ENCODE assay signal across 8 mouse cellular contexts in genomic region chr2:30415936-30416648, GRCm38 (mm10). TPM values are rescaled to one million over a fixed set of nuclear protein-coding genes. Genes with fewer than 3 reads are reported as not detected.
DNase-seq lines count a peak whose midpoint lies in the region; ATAC-seq lines count a peak whose summit lies in the region.

Ptpa (plus strand) TSS chr2:30416039.

- DNase-seq in MN1 (ENCODE audit: low spot score), result peak; percentile 96
- peak; percentile 93 for DNase-seq in cerebellum, adult 9-11 months
- peak; percentile 87 to 89 for DNase-seq in frontal cortex, postnatal 14 days (ENCODE audit: low spot score in 2 of 2)
- DNase-seq in layer of hippocampus, postnatal 25 days (ENCODE audit: extremely low spot score in 1 of 2, low spot score in 1 of 2), result peak in 1 of 2 experiments; percentile 89
- peak; percentile 93 for DNase-seq in lung, postnatal 25 days (ENCODE audit: low spot score)
- DNase-seq in retina, embryonic 14.5 days (ENCODE audit: low spot score), result peak; percentile 97
- DNase-seq in thymus, postnatal 4 days, result peak; percentile 97

- H3K27me3 ChIP-seq in hindbrain, embryonic 13.5 days, result peaks cover 3% of the 10 kb centered on the region; the same call in 1 of the 2 replicates

- peak within 1 kb of the TSS; percentile 88 for H3K4me3 ChIP-seq in hindbrain, embryonic 13.5 days

- peak within 1 kb of the TSS; percentile 96 for H3K9ac ChIP-seq in hindbrain, embryonic 13.5 days

- H3K36me3 ChIP-seq in hindbrain, embryonic 13.5 days, result peaks cover 17% of the 10 kb centered on the region

- WGBS in hindbrain, embryonic 13.5 days, result under 1% methylated on average over 65 of the region's 67 CpGs

- no peaks in the 10 kb centered on the region for H3K9me3 ChIP-seq in hindbrain, embryonic 13.5 days

- peak within 1 kb of the TSS; percentile 73 for H3K4me2 ChIP-seq in hindbrain, embryonic 13.5 days

- H3K27ac ChIP-seq in hindbrain, embryonic 13.5 days, result peak within 1 kb of the TSS; percentile 98

- H3K4me1 ChIP-seq in hindbrain, embryonic 13.5 days (replicated peaks), result peaks cover 60% of the 10 kb centered on the region

- ATAC-seq in hindbrain, embryonic 13.5 days (ENCODE audit: low FRiP score), result peak; percentile 92

RNA-seq across cellular contexts. Expression of gene Ptpa, which starts in this region (rescaled TPM):
- polyA plus RNA-seq in hindbrain, embryonic 13.5 days (2015; fragmentation: Nextera tagmentation; extraction: Ambion mirVana), result 129 and 133 TPM in 2 replicates
- 100 to 1,000 TPM; 163 to 169 TPM for total RNA-seq in layer of hippocampus, postnatal 25 days (2021)
